8 mouse cellular contexts compared by ENCODE assay signal in the genomic region with DNA sequence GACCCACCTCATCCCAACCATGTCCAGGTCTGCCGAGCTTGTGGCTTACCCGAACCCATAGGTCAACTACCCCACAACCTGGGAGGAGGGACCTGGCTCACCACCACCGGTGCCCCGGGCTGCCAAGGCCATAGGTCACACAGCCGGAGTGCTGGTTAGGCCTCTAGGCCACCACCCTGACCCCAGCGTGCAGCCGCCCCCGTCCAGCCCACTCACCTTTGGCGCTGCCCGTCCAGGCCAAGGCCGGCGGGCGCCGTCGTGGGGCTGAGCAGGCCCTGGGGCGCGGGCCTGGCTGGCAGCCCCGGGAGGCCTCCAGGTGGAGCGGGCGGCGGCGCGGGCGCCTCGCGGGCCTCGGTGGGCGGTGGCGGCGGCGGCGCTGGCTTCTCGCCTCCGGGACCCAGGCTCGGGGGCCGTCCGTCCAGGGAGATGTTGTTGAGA. TPM values are rescaled to one million over a fixed set of nuclear protein-coding genes. Genes with fewer than 3 reads are reported as not detected.
A peak's percentile ranks its signal among the peaks of the same experiment; 100 is the strongest.
DNase-seq lines count a peak whose midpoint lies in the region; ATAC-seq lines count a peak whose summit lies in the region.

No protein-coding gene starts in this region.

- peak overlapping the region; percentile 52; the same call in 1 of the 2 replicates for H3K27ac ChIP-seq in forebrain, embryonic 16.5 days (ENCODE audit: low read length)
- H3K27ac ChIP-seq in neural tube, embryonic 11.5 days (ENCODE audit: low read depth, low read length) = peak overlapping the region; percentile 49; the same call in 1 of the 2 replicates

- under 1% methylated on average over 28 of the region's 37 CpGs for WGBS in forebrain, embryonic 16.5 days
- under 1% methylated on average over 20 of the region's 37 CpGs for WGBS in neural tube, embryonic 11.5 days

- no peaks in the 10 kb centered on the region for H3K36me3 ChIP-seq in forebrain, embryonic 16.5 days (ENCODE audit: control insufficient read depth, insufficient read depth)
- no peaks in the 10 kb centered on the region; the same call in 1 of the 2 replicates for H3K36me3 ChIP-seq in neural tube, embryonic 11.5 days (ENCODE audit: control insufficient read depth, insufficient read depth, low read length)

- H3K9me3 ChIP-seq in forebrain, embryonic 16.5 days (ENCODE audit: control insufficient read depth, low read length) = no peaks in the 10 kb centered on the region
- no peaks in the 10 kb centered on the region for H3K9me3 ChIP-seq in neural tube, embryonic 11.5 days (ENCODE audit: control insufficient read depth, low read length)

- peaks cover 28% of the 10 kb centered on the region for H3K4me1 ChIP-seq in forebrain, embryonic 16.5 days (replicated peaks; ENCODE audit: control insufficient read depth, insufficient read depth, low read length)
- H3K4me1 ChIP-seq in neural tube, embryonic 11.5 days (ENCODE audit: control insufficient read depth, insufficient read depth, low read length) = peaks cover 8% of the 10 kb centered on the region

- H3K4me2 ChIP-seq in forebrain, embryonic 16.5 days (ENCODE audit: low read length) = peak overlapping the region; percentile 84
- H3K4me2 ChIP-seq in neural tube, embryonic 11.5 days (ENCODE audit: low read depth) = peak overlapping the region; percentile 94

- H3K27me3 ChIP-seq in forebrain, embryonic 16.5 days (replicated peaks; ENCODE audit: control insufficient read depth, insufficient read depth, low read length) = peaks cover 3% of the 10 kb centered on the region; the same call in 1 of the 2 replicates
- no peaks in the 10 kb centered on the region for H3K27me3 ChIP-seq in neural tube, embryonic 11.5 days (ENCODE audit: control insufficient read depth, insufficient read depth, low read length)

- peak; percentile 30 for ATAC-seq in forebrain, embryonic 16.5 days
- peak; percentile 40 for ATAC-seq in neural tube, embryonic 11.5 days (ENCODE audit: insufficient read depth, low FRiP score, low TSS enrichment)

- H3K9ac ChIP-seq in forebrain, embryonic 16.5 days (replicated peaks; ENCODE audit: low read depth, low read length) = peak overlapping the region; percentile 87
- peak overlapping the region; percentile 91 for H3K9ac ChIP-seq in neural tube, embryonic 11.5 days (ENCODE audit: low read length)

- DNase-seq in adrenal gland, postnatal 10 days = peak; percentile 67
- DNase-seq in adrenal gland, postnatal 14 days = no peak
- DNase-seq in ovary, postnatal 10 days (ENCODE audit: low spot score) = peak; percentile 44
- DNase-seq in ovary, postnatal 14 days (ENCODE audit: low spot score) = no peak
- peak; percentile 64 to 66 for DNase-seq in kidney, postnatal 36 days
- DNase-seq in neural tube, embryonic 11.5 days (ENCODE audit: low spot score) = peak; percentile 28
- DNase-seq in adrenal gland, postnatal 25 days = no peak

- peak overlapping the region; percentile 87 for H3K4me3 ChIP-seq in forebrain, embryonic 16.5 days (replicated peaks; ENCODE audit: low read length)
- H3K4me3 ChIP-seq in neural tube, embryonic 11.5 days (ENCODE audit: low read depth, low read length) = peak overlapping the region; percentile 87

RNA-seq across cellular contexts. Expression of a gene that starts 0.4 kb away (rescaled TPM):
- 10 to 100 TPM; 17.3 to 19.8 TPM for total RNA-seq in adrenal gland, postnatal 10 days (2021)
- 17.8 and 18.4 TPM in 2 replicates for total RNA-seq in adrenal gland, postnatal 14 days (2021)
- 16.1 and 18.5 TPM in 2 replicates for polyA plus RNA-seq in forebrain, embryonic 16.5 days (2015; fragmentation: Nextera tagmentation; extraction: Ambion mirVana)
- 17.7 and 22.9 TPM in 2 replicates for polyA plus RNA-seq in neural tube, embryonic 11.5 days (2014; fragmentation: Nextera tagmentation; extraction: Ambion mirVana)
- 16.1 and 19.6 TPM in 2 replicates for total RNA-seq in adrenal gland, postnatal 25 days (2021)

RNA-seq across cellular contexts. Expression of a gene that starts 15.7 kb away (rescaled TPM):
- total RNA-seq in adrenal gland, postnatal 10 days (2021) = 100 to 1,000 TPM; 772 to 787 TPM
- 787 and 921 TPM in 2 replicates for total RNA-seq in adrenal gland, postnatal 14 days (2021)
- 305 and 334 TPM in 2 replicates for polyA plus RNA-seq in forebrain, embryonic 16.5 days (2015; fragmentation: Nextera tagmentation; extraction: Ambion mirVana)
- 478 and 494 TPM in 2 replicates for polyA plus RNA-seq in neural tube, embryonic 11.5 days (2014; fragmentation: Nextera tagmentation; extraction: Ambion mirVana)
- 728 and 789 TPM in 2 replicates for total RNA-seq in adrenal gland, postnatal 25 days (2021)

RNA-seq across cellular contexts. Expression of a gene that starts 16.8 kb away (rescaled TPM):
- total RNA-seq in adrenal gland, postnatal 10 days (2021) = not detected
- not detected in 2 replicates for total RNA-seq in adrenal gland, postnatal 14 days (2021)
- polyA plus RNA-seq in forebrain, embryonic 16.5 days (2015; fragmentation: Nextera tagmentation; extraction: Ambion mirVana) = not detected in 2 replicates
- 0.09 TPM in 1 of 2 replicates, not detected in the other for polyA plus RNA-seq in neural tube, embryonic 11.5 days (2014; fragmentation: Nextera tagmentation; extraction: Ambion mirVana)
- not detected in 2 replicates for total RNA-seq in adrenal gland, postnatal 25 days (2021)

RNA-seq across cellular contexts. Expression of a gene that starts 47.2 kb away (rescaled TPM):
- total RNA-seq in adrenal gland, postnatal 10 days (2021) = 10 to 100 TPM; 35.6 to 39.0 TPM
- 48.7 and 55.1 TPM in 2 replicates for total RNA-seq in adrenal gland, postnatal 14 days (2021)
- 3.0 and 3.2 TPM in 2 replicates for polyA plus RNA-seq in forebrain, embryonic 16.5 days (2015; fragmentation: Nextera tagmentation; extraction: Ambion mirVana)
- 4.4 and 5.4 TPM in 2 replicates for polyA plus RNA-seq in neural tube, embryonic 11.5 days (2014; fragmentation: Nextera tagmentation; extraction: Ambion mirVana)
- 29.3 and 38.0 TPM in 2 replicates for total RNA-seq in adrenal gland, postnatal 25 days (2021)

Comparison
In these comparisons a context has a peak if more than half of its experiments do, and no peak if none do; other contexts are left out.
1. DNase-seq: peak in adrenal gland, postnatal 10 days (single experiment), ovary, postnatal 10 days (single experiment), kidney, postnatal 36 days (2 of 2) and neural tube, embryonic 11.5 days (single experiment); none in adrenal gland, postnatal 14 days (single experiment), ovary, postnatal 14 days (single experiment) and adrenal gland, postnatal 25 days (single experiment).